Mouse (Mus musculus): Measurements from ENCODE around the gene Sestd1. TPM values are rescaled to one million over a fixed set of nuclear protein-coding genes. Genes with fewer than 3 reads are reported as not detected.

The Sestd1 gene
- total RNA-seq, 1 experiment from 2014 or later, result 12.2 TPM

GRCm38 (mm10) chr2:77164662-77165061 is 115.7 kb downstream of the Sestd1 start:
- ATAC-seq (replicated peaks; ENCODE audit: insufficient number of reproducible peaks, low FRiP score, low TSS enrichment, poor library complexity, severe bottlenecking), result no peak

- no peak for ATAC-seq (replicated peaks; ENCODE audit: insufficient number of reproducible peaks, low FRiP score, low TSS enrichment, poor library complexity, severe bottlenecking)
Observed at GRCm38 (mm10) chr2:77163381-77163780, 117.0 kb downstream of the Sestd1 start.

GRCm38 (mm10) chr2:77162135-77162534 is 118.3 kb downstream of the Sestd1 start:
- ATAC-seq (replicated peaks; ENCODE audit: insufficient number of reproducible peaks, low FRiP score, low TSS enrichment, poor library complexity, severe bottlenecking), result no peak

- ATAC-seq (replicated peaks; ENCODE audit: insufficient number of reproducible peaks, low FRiP score, low TSS enrichment, poor library complexity, severe bottlenecking), result no peak
Observed at GRCm38 (mm10) chr2:77157546-77157945, 122.8 kb downstream of the Sestd1 start.

DNA sequence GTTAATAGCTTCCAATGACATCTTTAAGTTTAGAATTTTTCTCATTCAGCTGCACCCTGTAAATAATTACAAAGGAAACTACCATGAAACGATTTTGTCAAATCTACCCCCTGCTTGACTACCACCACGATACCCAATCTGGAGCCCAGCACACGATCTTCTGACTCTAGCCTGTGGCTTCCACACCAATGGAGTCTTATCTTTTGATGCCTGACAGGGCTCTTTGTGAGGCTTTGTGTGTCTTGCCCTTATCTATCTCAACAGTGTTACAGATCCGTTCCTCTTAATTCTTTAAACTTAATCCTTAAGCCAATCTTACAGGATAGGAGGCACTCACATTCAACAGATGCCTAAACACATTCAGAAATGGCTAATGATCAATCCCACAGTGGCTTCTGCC is 126.3 kb downstream of the Sestd1 start:
- ATAC-seq (replicated peaks; ENCODE audit: insufficient number of reproducible peaks, low FRiP score, low TSS enrichment, poor library complexity, severe bottlenecking), result no peak

- no peak for ATAC-seq (replicated peaks; ENCODE audit: insufficient number of reproducible peaks, low FRiP score, low TSS enrichment, poor library complexity, severe bottlenecking)
Observed at GRCm38 (mm10) chr2:77151255-77151654, 129.1 kb downstream of the Sestd1 start.

GRCm38 (mm10) chr2:77149576-77149975 is 130.8 kb downstream of the Sestd1 start:
- no peak for ATAC-seq (replicated peaks; ENCODE audit: insufficient number of reproducible peaks, low FRiP score, low TSS enrichment, poor library complexity, severe bottlenecking)

- no peak for ATAC-seq (replicated peaks; ENCODE audit: insufficient number of reproducible peaks, low FRiP score, low TSS enrichment, poor library complexity, severe bottlenecking)
Observed at GRCm38 (mm10) chr2:77148215-77148614, 132.2 kb downstream of the Sestd1 start.

- ATAC-seq (replicated peaks; ENCODE audit: insufficient number of reproducible peaks, low FRiP score, low TSS enrichment, poor library complexity, severe bottlenecking), result no peak
Observed at GRCm38 (mm10) chr2:77146968-77147367, 133.4 kb downstream of the Sestd1 start.

DNA sequence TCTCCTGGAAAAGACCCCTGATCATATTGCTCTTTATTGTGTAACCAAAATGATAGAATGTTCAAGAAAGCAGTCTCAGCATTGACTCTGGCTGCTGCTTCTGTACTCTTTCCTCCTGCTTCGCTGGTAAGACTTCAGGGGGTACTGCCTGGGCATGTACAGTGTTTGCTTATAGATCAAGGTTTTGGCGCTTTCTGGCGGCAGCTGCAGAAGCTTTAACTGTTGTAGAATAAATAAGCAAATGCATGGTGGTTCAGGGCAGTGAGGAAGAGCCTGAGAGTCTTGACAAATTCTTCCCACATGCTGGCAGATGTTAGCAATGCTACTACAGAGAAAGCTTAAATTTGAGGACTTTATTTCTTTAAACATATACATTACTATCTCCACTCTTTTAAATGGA is 134.1 kb downstream of the Sestd1 start:
- no peak for ATAC-seq (replicated peaks; ENCODE audit: insufficient number of reproducible peaks, low FRiP score, low TSS enrichment, poor library complexity, severe bottlenecking)

GRCm38 (mm10) chr2:77143536-77143935 is 136.9 kb downstream of the Sestd1 start:
- ATAC-seq (replicated peaks; ENCODE audit: insufficient number of reproducible peaks, low FRiP score, low TSS enrichment, poor library complexity, severe bottlenecking), result no peak

- ATAC-seq (replicated peaks; ENCODE audit: insufficient number of reproducible peaks, low FRiP score, low TSS enrichment, poor library complexity, severe bottlenecking), result no peak
Observed at GRCm38 (mm10) chr2:77138879-77139278, 141.5 kb downstream of the Sestd1 start.

- ATAC-seq (replicated peaks; ENCODE audit: insufficient number of reproducible peaks, low FRiP score, low TSS enrichment, poor library complexity, severe bottlenecking), result no peak
Observed at GRCm38 (mm10) chr2:77134906-77135305, 145.5 kb downstream of the Sestd1 start.

GRCm38 (mm10) chr2:77133407-77133806 is 147.0 kb downstream of the Sestd1 start:
- ATAC-seq (replicated peaks; ENCODE audit: insufficient number of reproducible peaks, low FRiP score, low TSS enrichment, poor library complexity, severe bottlenecking), result no peak

Other genes starting within 250 kb of the Sestd1 start
- 0.39 TPM in 1 of 3 replicates, not detected in the others for gene Ccdc141, start 110.0 kb downstream of the Sestd1 start, total RNA-seq (2017)